Mouse (Mus musculus) lung, postnatal 0 days (tissue): ENCODE results near the gene Dpagt1.

Source experiments
- CTCF ChIP-seq: IDR thresholded peaks from 2 replicates; pipeline ENCODE4 v1.5.1; 2016; ENCODE audit warnings: antibody characterized with exemption, mild to moderate bottlenecking
- EP300 ChIP-seq: IDR thresholded peaks from 2 replicates; pipeline ENCODE4 v1.6.1; 2016; ENCODE audit warnings: antibody characterized with exemption, mild to moderate bottlenecking, control low read depth

- TF ChIP-seq CTCF (no peak), EP300 (no peak)
Observed at GRCm38 (mm10) chr9:44336964-44337363, 11.1 kb downstream of the Dpagt1 start.
